Mouse (Mus musculus): ENCODE measurements at regions not wholly inside any gene's neighbourhood (a gene's known extent, or its start where the extent isn't known, plus 50 kb on each side); places are given as distances from the start of the nearest gene placed in this dataset.
A peak's percentile ranks its signal among the peaks of the same experiment; 100 is the strongest.

GRCm38 (mm10) chr1:186572651-186573050, 133.1 kb downstream of the Tgfb2 start:
- DNase-seq = no peak

DNA sequence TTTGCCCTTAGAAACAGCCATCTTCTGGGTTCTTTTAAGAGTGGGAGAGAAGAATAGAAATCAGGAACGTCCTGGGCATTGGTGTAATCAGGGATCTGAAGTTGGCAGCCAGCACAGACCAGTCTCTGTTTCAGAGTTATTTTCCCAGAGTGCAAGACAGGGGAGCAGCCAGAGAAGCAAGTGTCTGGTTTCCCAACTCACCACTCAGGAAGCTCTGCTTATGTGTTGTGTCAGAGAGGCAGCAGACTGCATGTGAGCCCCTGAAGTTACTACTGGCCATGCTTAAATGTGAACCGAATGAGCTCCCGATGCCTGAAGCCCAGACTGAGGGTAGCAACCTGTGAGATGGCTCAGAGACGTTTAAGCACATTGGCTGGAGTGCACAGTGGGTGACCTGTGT, 133.7 kb downstream of the Tgfb2 start:
- DNase-seq = no peak

GRCm38 (mm10) chr1:186568496-186568895, 137.3 kb downstream of the Tgfb2 start:
- DNase-seq = no peak

DNA sequence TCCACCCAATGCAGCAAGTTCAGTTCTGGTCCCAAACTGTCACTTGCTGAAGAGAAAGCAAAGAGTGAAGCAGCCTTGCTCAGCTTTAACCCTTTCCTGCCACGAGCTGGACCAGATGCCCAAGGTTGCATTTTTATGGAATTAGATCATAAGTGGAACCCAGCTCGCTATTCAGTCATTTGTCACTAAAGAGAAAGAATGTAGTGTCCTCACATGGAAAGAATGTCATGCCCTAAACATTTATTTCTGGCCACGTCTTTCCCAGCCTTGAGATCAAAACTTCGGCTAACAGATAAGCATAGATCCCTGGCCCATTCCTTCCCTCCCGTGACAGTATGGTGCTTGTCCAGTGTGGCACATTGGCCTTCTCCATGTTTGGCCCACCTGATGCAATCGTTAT, 137.7 kb downstream of the Tgfb2 start:
- DNase-seq = no peak

- DNase-seq = no peak
These were observed 138.5 kb downstream of the Tgfb2 start for GRCm38 (mm10) chr1:186567136-186567826.

DNA sequence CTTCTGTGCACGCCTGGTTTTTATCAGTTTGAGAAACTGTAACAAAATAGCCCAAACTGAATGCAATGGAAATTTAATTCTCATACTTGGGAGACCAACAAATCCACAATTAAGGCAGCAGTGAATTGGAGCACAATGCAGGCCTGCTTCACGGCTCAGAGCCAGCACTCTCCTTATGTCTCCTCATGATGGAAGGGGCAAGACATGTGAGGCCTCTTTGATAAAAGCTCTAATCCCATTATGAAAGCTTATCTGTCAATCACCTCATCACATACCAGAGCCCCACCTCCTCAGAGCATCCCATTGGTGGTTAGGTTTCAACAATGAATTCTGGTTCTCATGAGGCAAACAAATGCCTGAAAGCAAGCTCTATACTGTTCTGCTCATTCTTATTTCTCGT, 143.8 kb downstream of the Tgfb2 start:
- no peak for DNase-seq

- DNase-seq = no peak
These were observed 150.3 kb downstream of the Tgfb2 start for GRCm38 (mm10) chr1:186555441-186555975.

DNA sequence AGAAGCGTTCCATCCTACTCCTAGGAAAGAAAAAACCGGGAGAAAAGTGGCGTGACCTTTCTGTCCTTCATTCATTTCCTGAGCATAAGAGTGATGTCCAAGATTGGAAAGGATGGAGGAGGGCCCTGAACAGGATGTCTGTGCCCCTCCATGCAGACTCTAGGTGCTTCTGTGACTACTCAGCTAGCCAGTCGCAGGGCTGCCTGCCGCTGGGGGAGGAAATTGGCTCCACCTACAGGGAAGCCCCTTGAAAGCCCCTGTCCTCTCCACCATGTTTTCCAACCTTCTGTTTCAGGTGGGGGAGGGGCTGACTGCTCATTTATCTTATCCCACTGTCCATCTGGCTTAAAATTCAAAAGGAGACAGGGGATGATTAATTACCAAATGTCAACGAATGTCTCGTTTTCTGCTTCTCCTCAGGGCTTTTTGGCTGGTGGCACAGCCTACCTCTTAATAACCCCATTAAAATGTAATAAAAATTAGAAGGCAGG, 151.2 kb downstream of the Tgfb2 start:
- DNase-seq = no peak

DNA sequence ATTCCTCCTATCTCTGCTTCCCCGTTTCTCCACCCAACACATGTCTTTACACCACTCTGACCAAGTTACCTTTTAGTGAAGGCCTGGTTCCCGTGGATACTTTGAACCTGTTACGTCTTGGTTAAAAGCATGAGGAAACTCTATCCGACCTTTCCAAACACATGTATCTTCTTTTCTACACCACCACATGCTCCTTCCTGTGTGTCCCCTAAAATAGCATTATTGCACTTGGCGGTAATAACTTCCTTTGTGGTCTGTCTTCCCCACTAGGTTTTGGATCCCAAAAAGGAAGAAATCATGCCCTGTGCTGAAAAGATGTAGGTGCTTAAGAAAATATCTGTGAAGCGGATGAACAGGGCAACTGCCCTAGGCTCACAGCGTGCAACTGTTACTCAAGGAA, 153.1 kb downstream of the Tgfb2 start:
- DNase-seq = no peak

DNA sequence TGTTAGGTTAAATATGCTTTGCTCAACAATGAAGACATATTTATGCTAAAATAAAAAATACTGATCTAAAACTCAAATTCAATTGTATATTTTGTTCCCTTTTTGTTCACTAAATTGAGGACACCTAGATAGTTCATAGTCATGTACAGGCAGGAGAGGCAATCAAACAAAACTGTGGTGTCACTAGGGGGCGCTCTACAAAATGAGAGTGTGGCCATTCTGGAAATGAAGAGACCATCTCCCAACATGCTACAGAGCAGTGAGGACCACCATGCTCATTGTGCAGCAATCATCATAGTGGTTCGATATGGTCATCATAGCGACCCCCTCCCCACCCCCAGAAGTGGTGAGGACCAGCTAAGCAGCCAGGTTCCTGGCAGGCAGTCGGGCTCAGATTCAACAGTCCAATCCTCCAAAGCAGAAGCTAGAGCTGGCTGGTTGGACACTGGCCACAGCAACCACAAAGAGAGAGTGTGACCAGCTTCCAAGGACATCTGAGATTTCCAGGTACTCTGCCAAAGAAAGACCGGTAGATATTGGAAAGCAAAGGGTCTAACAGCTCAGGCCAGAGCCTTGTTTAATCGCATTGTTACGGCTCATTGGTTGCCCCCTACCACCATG, 155.4 kb downstream of the Tgfb2 start:
- DNase-seq = peak; percentile 8

GRCm38 (mm10) chr1:186549207-186549606, 156.6 kb downstream of the Tgfb2 start:
- no peak for DNase-seq

- no peak for DNase-seq
These were observed 159.2 kb downstream of the Tgfb2 start for GRCm38 (mm10) chr1:186546386-186547185.

DNA sequence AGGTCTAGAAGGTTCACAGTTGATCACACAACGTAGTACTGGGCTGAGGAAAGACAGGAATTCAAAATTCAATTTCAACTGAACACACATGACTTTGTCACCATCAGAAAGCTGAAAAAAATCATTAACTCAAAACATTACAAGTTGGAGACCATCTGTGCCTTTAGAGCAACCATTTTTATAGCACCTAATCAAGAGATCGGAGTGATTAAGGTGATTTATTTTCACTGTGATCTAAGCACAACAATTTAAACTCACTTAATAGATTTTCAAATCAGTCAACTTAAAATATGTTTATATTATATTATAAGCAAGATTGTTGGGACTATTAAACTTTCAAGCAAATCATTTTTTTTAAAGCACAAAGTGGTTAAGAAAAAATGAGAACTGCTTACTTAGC, 165.7 kb downstream of the Tgfb2 start:
- DNase-seq = no peak

GRCm38 (mm10) chr1:186538233-186538632, 167.6 kb downstream of the Tgfb2 start:
- DNase-seq = no peak

- DNase-seq = no peak
These were observed 189.8 kb downstream of the Tgfb2 start for GRCm38 (mm10) chr1:186515976-186516375.

GRCm38 (mm10) chr1:186515071-186515470, 190.7 kb downstream of the Tgfb2 start:
- no peak for DNase-seq

DNA sequence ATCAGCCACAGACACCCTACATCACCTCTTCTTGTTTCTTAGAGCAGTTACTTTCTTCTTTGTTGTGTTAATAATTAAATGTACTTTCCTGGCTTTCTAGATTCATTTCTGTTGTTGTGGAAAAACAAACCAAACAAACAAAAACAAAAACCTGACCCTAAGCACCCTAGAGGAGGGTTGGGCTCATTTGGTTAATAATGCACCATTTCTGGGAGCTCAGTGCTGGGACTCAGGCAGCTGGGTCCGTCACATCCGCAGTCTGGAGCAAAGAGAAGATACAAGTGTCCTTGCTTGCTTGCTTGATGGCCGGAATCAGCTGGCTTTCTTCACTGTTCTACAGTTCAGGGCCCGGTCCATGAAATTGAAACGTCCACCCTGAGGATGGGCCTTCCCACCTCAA, 191.9 kb downstream of the Tgfb2 start:
- no peak for DNase-seq

DNA sequence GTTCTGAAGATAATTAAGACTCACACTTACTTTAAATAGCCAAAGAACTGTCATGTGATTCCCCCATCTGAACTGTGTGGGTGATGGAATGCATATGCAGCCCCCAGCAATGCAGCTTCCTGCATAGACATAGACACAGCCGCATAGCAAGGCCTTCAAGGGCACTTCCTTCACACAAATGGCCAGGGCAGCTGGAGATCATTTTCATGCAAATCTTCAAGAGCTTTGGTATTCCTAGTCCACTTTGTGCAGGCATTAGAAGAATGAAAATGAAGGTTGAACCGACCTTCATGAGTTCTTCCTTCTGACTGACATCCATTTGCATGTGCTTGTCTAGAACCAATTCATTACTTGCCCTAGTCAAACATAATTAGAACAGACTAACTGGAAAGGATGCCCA, 195.3 kb downstream of the Tgfb2 start:
- no peak for DNase-seq

DNA sequence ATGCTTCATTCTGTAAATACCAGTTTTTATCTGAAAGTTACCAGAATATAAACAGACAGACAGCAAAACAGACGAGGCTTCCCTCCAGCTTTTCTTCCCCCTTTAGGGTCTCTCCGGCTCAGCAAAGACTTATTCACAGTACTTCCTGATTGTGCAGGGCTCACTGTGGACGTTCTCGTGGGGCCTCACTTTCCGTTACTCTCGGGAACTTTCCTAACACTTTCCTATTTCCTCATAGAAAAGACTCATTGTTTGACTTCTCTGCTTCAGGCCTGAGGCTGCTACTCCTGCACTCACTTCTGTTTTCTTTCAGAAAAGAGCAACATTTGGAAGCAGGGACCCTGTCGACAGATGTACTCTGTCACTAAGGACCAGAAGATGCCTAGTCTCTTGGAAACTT, 197.4 kb downstream of the Tgfb2 start:
- no peak for DNase-seq

DNA sequence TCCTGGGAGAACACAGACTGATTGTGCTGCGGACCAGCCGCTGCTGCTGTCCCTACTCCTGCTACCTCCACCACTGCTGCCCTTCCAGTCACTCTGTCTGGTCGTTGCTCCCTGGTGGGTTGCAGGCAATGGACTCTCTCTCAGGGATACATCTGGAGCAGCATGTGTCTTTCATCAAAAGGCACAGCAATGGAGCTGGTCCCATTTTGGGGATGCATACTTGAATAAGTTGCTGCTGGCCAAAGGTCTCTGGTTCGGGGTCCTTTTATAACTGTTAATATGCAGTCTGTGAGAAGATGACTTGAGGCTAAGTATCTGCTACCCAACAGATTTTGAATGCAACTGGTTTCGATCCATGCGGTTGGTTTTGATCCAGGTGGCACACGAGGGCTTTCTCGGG, 197.8 kb downstream of the Tgfb2 start:
- DNase-seq = no peak

- no peak for DNase-seq
These were observed 199.3 kb downstream of the Tgfb2 start for GRCm38 (mm10) chr1:186506517-186506916.

GRCm38 (mm10) chr1:186505912-186506311, 199.9 kb downstream of the Tgfb2 start:
- no peak for DNase-seq

DNA sequence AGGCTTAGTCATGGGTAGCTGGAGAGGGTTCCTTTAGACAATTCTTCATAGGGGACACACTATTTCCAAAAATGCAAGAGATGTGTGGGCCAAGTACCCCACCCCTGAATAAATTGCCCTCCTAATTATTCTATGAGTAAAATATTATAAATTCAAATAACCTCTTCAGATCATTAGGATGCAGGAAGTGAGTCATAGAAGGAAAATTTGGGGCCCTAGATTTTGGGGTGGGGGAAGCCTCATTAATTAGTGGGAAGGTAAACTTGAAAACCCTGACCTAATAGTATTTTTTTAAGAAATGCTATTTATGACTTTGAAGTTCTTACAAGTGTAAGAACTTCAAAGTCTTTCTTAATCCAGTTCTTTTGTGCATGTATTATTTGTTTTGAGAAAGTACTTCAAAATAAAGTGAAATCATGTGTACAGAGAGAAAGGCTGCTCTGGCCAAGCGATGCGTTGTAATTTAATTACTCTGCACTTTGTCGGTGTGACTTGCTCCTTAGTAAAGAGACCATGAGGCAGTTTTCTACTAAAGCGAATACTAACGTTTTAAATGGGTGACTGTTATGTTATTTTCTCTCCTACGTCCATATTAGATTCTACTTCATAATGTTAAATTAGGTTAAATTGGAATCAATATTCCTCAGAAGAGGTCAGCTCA, 200.6 kb downstream of the Tgfb2 start:
- no peak for DNase-seq

Measured in kidney, adult 18-20 months (tissue).